Mouse (Mus musculus) heart, adult 8-10 months (tissue): ENCODE measurements around the gene Trim25. TPM values are rescaled to one million over a fixed set of nuclear protein-coding genes. Genes with fewer than 3 reads are reported as not detected.
"Not testable (repeated sequence)": the region's sequence is repeated elsewhere in the genome, so short reads cannot be mapped to it uniquely, and the experiment has no call there.

Experiments used
- DNase-seq: peaks from one replicate; pipeline ENCODE4 v3.0.0; 2022; ENCODE audit warnings: low spot score
- total RNA-seq, 4 experiments: library from RNA; stranded (reverse); gene quantifications; 2 replicates each; pipeline ENCODE4 v1.2.4; 2022

Trim25 gene
- total RNA-seq, 4 experiments from 2014 or later, result 16.8 to 21.3 (median 17.1) TPM

- peak; percentile 87 for DNase-seq
These were observed 25.2 kb downstream of the Trim25 start for GRCm38 (mm10) chr11:89024181-89024881.

- DNase-seq, result no peak
These were observed 26.4 kb downstream of the Trim25 start for GRCm38 (mm10) chr11:89025603-89026002.

- DNase-seq, result peak; percentile 66
These were observed 26.9 kb downstream of the Trim25 start for GRCm38 (mm10) chr11:89026117-89026516.

GRCm38 (mm10) chr11:89027955-89028361, 28.8 kb downstream of the Trim25 start:
- peak; percentile 74 for DNase-seq

GRCm38 (mm10) chr11:89028871-89029405, 29.8 kb downstream of the Trim25 start:
- peak; percentile 51 for DNase-seq

GRCm38 (mm10) chr11:89030552-89030951, 31.4 kb downstream of the Trim25 start:
- no peak for DNase-seq

GRCm38 (mm10) chr11:89031189-89031588, 32.0 kb downstream of the Trim25 start:
- no peak for DNase-seq

GRCm38 (mm10) chr11:89034592-89034991, 35.4 kb downstream of the Trim25 start:
- no peak for DNase-seq

GRCm38 (mm10) chr11:89035552-89035951, 36.4 kb downstream of the Trim25 start:
- no peak for DNase-seq

- DNase-seq, result no peak
These were observed 39.3 kb downstream of the Trim25 start for GRCm38 (mm10) chr11:89038496-89038895.

- peak; percentile 62 for DNase-seq
These were observed 40.1 kb downstream of the Trim25 start for GRCm38 (mm10) chr11:89039325-89039724.

GRCm38 (mm10) chr11:89041073-89041472, 41.9 kb downstream of the Trim25 start:
- DNase-seq, result not testable (repeated sequence)

- no peak for DNase-seq
These were observed 43.9 kb downstream of the Trim25 start for GRCm38 (mm10) chr11:89043046-89043445.

- DNase-seq, result not testable (repeated sequence)
These were observed 46.3 kb downstream of the Trim25 start for GRCm38 (mm10) chr11:89045501-89045900.

GRCm38 (mm10) chr11:89046021-89046420, 46.8 kb downstream of the Trim25 start:
- no peak for DNase-seq

- DNase-seq, result no peak
These were observed 52.6 kb downstream of the Trim25 start for GRCm38 (mm10) chr11:89051767-89052166.

- no peak for DNase-seq
These were observed 56.9 kb downstream of the Trim25 start for GRCm38 (mm10) chr11:89055931-89056690.

GRCm38 (mm10) chr11:89058515-89059270, 59.5 kb downstream of the Trim25 start:
- no peak for DNase-seq

- DNase-seq, result no peak
These were observed 60.8 kb downstream of the Trim25 start for GRCm38 (mm10) chr11:89059919-89060422.

- DNase-seq, result peak; percentile 85
These were observed 61.4 kb downstream of the Trim25 start for GRCm38 (mm10) chr11:89060423-89061089.

- DNase-seq, result no peak
These were observed 62.2 kb downstream of the Trim25 start for GRCm38 (mm10) chr11:89061362-89061761.
